ENCODE assay signal across 26 mouse cellular contexts in genomic region chr13:70092886-70093285, GRCm38 (mm10).
DNase-seq lines count a peak whose midpoint lies in the region; ATAC-seq lines count a peak whose summit lies in the region.
"Had no signal": no experiment of that assay in that cellular context is flagged by ENCODE, and none has a peak within 500 bp of the region (broad histone marks: within the 10 kb centered on the region; RNA-seq: fewer than 3 reads in every experiment).

No protein-coding gene starts in this region.

- peak; percentile 34 for DNase-seq in embryonic facial prominence, embryonic 11.5 days (ENCODE audit: low spot score)
- DNase-seq in embryonic facial prominence, embryonic 10.5 days (ENCODE audit: low spot score), result no peak
- DNase-seq in neural tube, embryonic 10.5 days (ENCODE audit: extremely low spot score, low spot score), result no peak
- peak; percentile 68 for DNase-seq in embryonic facial prominence, embryonic 14.5 days (ENCODE audit: low spot score)
- no peak for DNase-seq in heart, adult 9 months (ENCODE audit: low spot score in 2 of 2)
- no peak for DNase-seq in natural killer cell, adult 2 months (ENCODE audit: low spot score in 2 of 2)
- DNase-seq: adrenal gland, adult 2 months; adrenal gland, postnatal 14 days; B cell, adult 2 months; cerebellum, adult 11 months; cerebellum, adult 2 months; cerebellum, adult 9-11 months; cerebellum, postnatal 25 days; gastrocnemius, postnatal 10 days; gastrocnemius, postnatal 36 days; heart, adult 2 months had no signal

- H3K27ac ChIP-seq in embryonic facial prominence, embryonic 11.5 days (replicated peaks; ENCODE audit: low read depth, low read length), result no peak overlapping the region
- no peak overlapping the region for H3K27ac ChIP-seq in embryonic facial prominence, embryonic 10.5 days (replicated peaks)
- H3K27ac ChIP-seq in neural tube, embryonic 15.5 days (replicated peaks), result 0 out of 2 replicates have a peak overlapping the region, but pooled peaks have one; percentile 33
- no peak overlapping the region for H3K27ac ChIP-seq in embryonic facial prominence, embryonic 14.5 days (replicated peaks; ENCODE audit: low read depth, low read length)
- H3K27ac ChIP-seq: embryonic facial prominence, embryonic 15.5 days; forebrain, embryonic 12.5 days; heart, adult 2 months; hindbrain, embryonic 12.5 days; hindbrain, embryonic 15.5 days had no signal

- WGBS in embryonic facial prominence, embryonic 11.5 days, result 63% methylated on average over 4 of the region's 4 CpGs
- 77% methylated on average over 4 of the region's 4 CpGs for WGBS in embryonic facial prominence, embryonic 10.5 days
- WGBS in neural tube, embryonic 15.5 days, result 88% methylated on average over 4 of the region's 4 CpGs
- WGBS in embryonic facial prominence, embryonic 14.5 days, result 43% methylated on average over 4 of the region's 4 CpGs

- no peak overlapping the region for H3K9ac ChIP-seq in embryonic facial prominence, embryonic 11.5 days (replicated peaks; ENCODE audit: low read length)
- H3K9ac ChIP-seq in neural tube, embryonic 15.5 days (replicated peaks), result no peak overlapping the region
- H3K9ac ChIP-seq in embryonic facial prominence, embryonic 14.5 days (ENCODE audit: low read depth, low read length), result no peak overlapping the region
- H3K9ac ChIP-seq: embryonic facial prominence, embryonic 15.5 days; forebrain, embryonic 12.5 days; hindbrain, embryonic 12.5 days; hindbrain, embryonic 15.5 days had no signal

- H3K27me3 ChIP-seq in embryonic facial prominence, embryonic 11.5 days (ENCODE audit: control insufficient read depth, insufficient read depth, low read length), result no peaks in the 10 kb centered on the region
- H3K27me3 ChIP-seq in embryonic facial prominence, embryonic 10.5 days (replicated peaks; ENCODE audit: low read depth, poor library complexity, severe bottlenecking), result no peaks in the 10 kb centered on the region
- no peaks in the 10 kb centered on the region for H3K27me3 ChIP-seq in neural tube, embryonic 15.5 days (replicated peaks)
- H3K27me3 ChIP-seq in embryonic facial prominence, embryonic 14.5 days (replicated peaks; ENCODE audit: control insufficient read depth, insufficient read depth, low read length), result no peaks in the 10 kb centered on the region
- H3K27me3 ChIP-seq: CH12.LX; embryonic facial prominence, embryonic 15.5 days; forebrain, embryonic 12.5 days; hindbrain, embryonic 12.5 days; hindbrain, embryonic 15.5 days; Patski had no signal

- H3K4me2 ChIP-seq in embryonic facial prominence, embryonic 11.5 days (ENCODE audit: low read depth, low read length), result no peak overlapping the region
- H3K4me2 ChIP-seq in neural tube, embryonic 15.5 days, result no peak overlapping the region
- no peak overlapping the region for H3K4me2 ChIP-seq in embryonic facial prominence, embryonic 14.5 days (ENCODE audit: low read depth, low read length)
- H3K4me2 ChIP-seq: embryonic facial prominence, embryonic 15.5 days; forebrain, embryonic 12.5 days; heart, embryonic 11.5 days; hindbrain, embryonic 12.5 days; hindbrain, embryonic 15.5 days had no signal

- H3K4me3 ChIP-seq in embryonic facial prominence, embryonic 11.5 days (ENCODE audit: low read depth, low read length), result no peak overlapping the region
- no peak overlapping the region for H3K4me3 ChIP-seq in embryonic facial prominence, embryonic 10.5 days
- H3K4me3 ChIP-seq in neural tube, embryonic 15.5 days (replicated peaks), result no peak overlapping the region
- no peak overlapping the region for H3K4me3 ChIP-seq in embryonic facial prominence, embryonic 14.5 days (ENCODE audit: low read depth, low read length)
- H3K4me3 ChIP-seq: embryonic facial prominence, embryonic 15.5 days; forebrain, embryonic 12.5 days; heart, adult 2 months; hindbrain, embryonic 12.5 days; hindbrain, embryonic 15.5 days had no signal

- no peaks in the 10 kb centered on the region for H3K9me3 ChIP-seq in embryonic facial prominence, embryonic 11.5 days (replicated peaks; ENCODE audit: control insufficient read depth, low read length)
- H3K9me3 ChIP-seq in embryonic facial prominence, embryonic 10.5 days, result no peaks in the 10 kb centered on the region
- H3K9me3 ChIP-seq in neural tube, embryonic 15.5 days (replicated peaks), result no peaks in the 10 kb centered on the region
- H3K9me3 ChIP-seq in embryonic facial prominence, embryonic 14.5 days (ENCODE audit: control insufficient read depth, low read length), result no peaks in the 10 kb centered on the region
- H3K9me3 ChIP-seq: embryonic facial prominence, embryonic 15.5 days; forebrain, embryonic 12.5 days; hindbrain, embryonic 12.5 days; hindbrain, embryonic 15.5 days had no signal

- no peaks in the 10 kb centered on the region for H3K36me3 ChIP-seq in embryonic facial prominence, embryonic 11.5 days (replicated peaks; ENCODE audit: control insufficient read depth, insufficient read depth, low read depth, low read length)
- H3K36me3 ChIP-seq in embryonic facial prominence, embryonic 10.5 days (replicated peaks), result no peaks in the 10 kb centered on the region
- no peaks in the 10 kb centered on the region for H3K36me3 ChIP-seq in neural tube, embryonic 15.5 days
- H3K36me3 ChIP-seq in embryonic facial prominence, embryonic 14.5 days (ENCODE audit: control insufficient read depth, insufficient read depth, low read length), result no peaks in the 10 kb centered on the region
- H3K36me3 ChIP-seq: embryonic facial prominence, embryonic 15.5 days; forebrain, embryonic 12.5 days; G1E; hindbrain, embryonic 12.5 days; hindbrain, embryonic 15.5 days had no signal

- no peak for ATAC-seq in embryonic facial prominence, embryonic 11.5 days (replicated peaks; ENCODE audit: insufficient number of reproducible peaks, low FRiP score, low TSS enrichment, low read depth)
- ATAC-seq in neural tube, embryonic 15.5 days (ENCODE audit: low FRiP score), result no peak
- ATAC-seq in embryonic facial prominence, embryonic 14.5 days (ENCODE audit: low read depth), result no peak
- ATAC-seq: forebrain, embryonic 16.5 days; Patski had no signal

- H3K4me1 ChIP-seq in embryonic facial prominence, embryonic 11.5 days (ENCODE audit: control insufficient read depth, insufficient read depth, low read length), result no peaks in the 10 kb centered on the region
- peaks cover 9% of the 10 kb centered on the region; the same call in 1 of the 2 replicates for H3K4me1 ChIP-seq in embryonic facial prominence, embryonic 10.5 days
- H3K4me1 ChIP-seq in neural tube, embryonic 15.5 days, result peaks cover 13% of the 10 kb centered on the region
- H3K4me1 ChIP-seq in embryonic facial prominence, embryonic 14.5 days (ENCODE audit: control insufficient read depth, insufficient read depth, low read length), result no peaks in the 10 kb centered on the region
- H3K4me1 ChIP-seq: embryonic facial prominence, embryonic 15.5 days; hindbrain, embryonic 12.5 days had no signal

Comparison
In these comparisons a context has a peak if more than half of its experiments do, and no peak if none do; other contexts are left out.
1. DNase-seq: peak in embryonic facial prominence, embryonic 11.5 days (single experiment) and embryonic facial prominence, embryonic 14.5 days (single experiment); none in embryonic facial prominence, embryonic 10.5 days (single experiment), neural tube, embryonic 10.5 days (single experiment), heart, adult 9 months (0 of 2) and natural killer cell, adult 2 months (0 of 2).